Mouse (Mus musculus) left cerebral cortex, postnatal 25 days (tissue): ENCODE measurements at regions not wholly inside any gene's neighbourhood (a gene's known extent, or its start where the extent isn't known, plus 50 kb on each side); places are given as distances from the start of the nearest gene placed in this dataset.
"Not testable (repeated sequence)": the region's sequence is repeated elsewhere in the genome, so short reads cannot be mapped to it uniquely, and the experiment has no call there.

Experiments used
- DNase-seq, 2 experiments: peaks; one replicate each; pipeline ENCODE4 v3.0.0; 2022; ENCODE audit warnings: low spot score in 2 of 2, mixed read lengths in 1 of 2
- intact Hi-C: fragments of 180-260 bp; cut with DNase I; formaldehyde crosslinking; loops from one replicate; pipeline ENCODE4 v1.15.1; 2025

DNA sequence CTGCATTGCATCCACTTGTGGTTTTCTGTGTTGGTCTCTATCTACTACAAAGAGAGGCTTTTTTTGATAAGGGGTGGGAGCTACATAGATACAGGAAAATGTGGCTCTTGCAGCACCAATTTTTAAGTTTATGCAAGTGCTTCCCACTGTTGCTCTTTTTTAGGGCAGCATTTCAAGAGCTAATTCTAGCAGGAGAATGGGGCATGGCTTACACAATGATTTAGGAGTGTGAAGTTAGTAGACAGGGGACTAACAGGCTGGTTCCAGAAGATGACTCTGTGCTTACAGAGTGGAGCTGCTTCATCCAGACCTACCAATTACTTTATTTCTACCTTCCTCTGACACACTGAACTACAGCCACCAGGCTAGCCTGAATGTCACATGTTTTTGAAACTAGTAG is 125.9 kb upstream of the Nxpe4 start:
- intact Hi-C loops: loop anchor here (10.0 kb wide), 1 partner anchor 281 kb away; no protein-coding TSS in a partner anchor

DNA sequence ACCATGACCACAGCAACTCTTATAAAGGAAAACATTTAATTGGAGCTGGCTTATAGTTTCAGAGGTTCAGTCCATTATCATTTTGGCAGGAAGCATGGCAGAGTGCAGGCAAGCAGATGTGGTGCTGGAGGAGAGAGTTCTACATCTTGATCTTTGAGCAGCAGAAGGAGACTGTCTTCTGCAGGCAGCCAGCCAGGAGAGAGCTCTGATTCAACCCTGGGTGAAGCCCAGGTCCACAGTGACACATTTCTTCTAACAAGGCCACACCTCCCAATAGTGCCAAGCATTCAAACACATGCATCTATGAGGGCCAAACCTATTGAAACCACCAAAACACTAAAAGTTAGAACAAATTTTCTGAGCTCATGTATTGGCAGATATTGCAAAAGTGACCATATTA is 117.0 kb upstream of the Nxpe4 start:
- no peak for DNase-seq
- intact Hi-C loops: no loop called here

More for the DNA sequence above, 125.9 kb upstream of the Nxpe4 start:
- peak in 1 of 2 experiments; percentile 67 for DNase-seq

DNA sequence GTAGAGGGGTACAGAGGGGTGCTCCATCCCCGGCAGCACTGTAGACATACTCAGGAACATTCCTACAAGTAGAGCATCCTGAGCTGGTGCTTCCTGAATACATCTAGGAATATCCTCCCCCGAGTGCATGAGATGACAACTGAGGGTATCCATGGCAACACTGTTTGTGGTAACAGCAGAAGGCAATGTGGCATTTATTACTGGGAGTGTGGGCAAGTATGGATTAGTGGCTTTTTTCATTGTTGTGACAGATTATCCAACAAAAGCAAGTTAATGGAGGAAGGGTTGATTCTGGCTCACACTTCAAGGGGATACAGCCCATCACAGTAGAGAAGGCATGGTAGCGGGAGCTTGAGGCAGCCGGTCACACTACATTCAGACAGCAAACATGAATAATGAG is 114.0 kb upstream of the Nxpe4 start:
- intact Hi-C loops: no loop called here
- peak in 1 of 2 experiments; percentile 77 for DNase-seq

DNA sequence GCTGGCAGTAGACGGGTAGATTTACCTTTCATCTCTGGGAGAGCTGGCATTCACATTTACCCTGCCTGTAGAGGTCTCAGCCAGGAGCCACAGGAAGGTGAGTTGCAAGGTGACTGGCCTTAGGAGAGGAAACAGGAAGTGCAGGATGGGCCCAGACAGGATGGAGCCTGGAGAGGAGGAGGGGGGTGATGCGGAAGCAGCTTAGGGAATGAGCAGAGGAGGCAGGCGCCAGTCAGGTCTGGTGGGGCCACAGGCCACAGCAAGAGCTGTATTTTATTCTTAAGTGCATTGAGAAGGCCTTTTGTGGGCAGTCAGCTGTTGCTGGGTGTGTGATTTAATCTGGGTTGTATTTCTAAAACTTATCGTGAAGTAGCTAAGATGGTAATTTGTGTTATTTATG is 108.2 kb upstream of the Nxpe4 start:
- intact Hi-C loops: no loop called here
- no peak for DNase-seq

DNA sequence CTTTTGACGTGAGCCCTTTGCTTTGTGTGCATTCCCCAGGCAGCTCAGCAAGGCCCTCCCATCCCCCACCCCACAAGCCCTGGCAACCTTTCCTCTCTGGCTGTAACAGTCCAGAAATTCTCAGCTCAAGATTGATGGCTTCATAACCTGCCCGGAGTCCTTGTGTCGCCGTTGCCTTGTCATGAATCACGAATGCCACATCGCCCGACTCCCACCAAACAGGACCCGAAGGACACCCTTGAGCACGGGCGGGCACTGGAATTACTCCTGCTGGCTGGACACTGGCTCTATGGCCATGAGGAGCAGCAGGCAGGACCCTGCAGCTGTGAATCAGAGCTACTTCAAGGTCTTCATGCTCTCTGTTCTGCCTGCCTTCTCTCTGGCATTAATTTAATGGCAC is 106.6 kb upstream of the Nxpe4 start:
- no peak for DNase-seq
- intact Hi-C loops: no loop called here

DNA sequence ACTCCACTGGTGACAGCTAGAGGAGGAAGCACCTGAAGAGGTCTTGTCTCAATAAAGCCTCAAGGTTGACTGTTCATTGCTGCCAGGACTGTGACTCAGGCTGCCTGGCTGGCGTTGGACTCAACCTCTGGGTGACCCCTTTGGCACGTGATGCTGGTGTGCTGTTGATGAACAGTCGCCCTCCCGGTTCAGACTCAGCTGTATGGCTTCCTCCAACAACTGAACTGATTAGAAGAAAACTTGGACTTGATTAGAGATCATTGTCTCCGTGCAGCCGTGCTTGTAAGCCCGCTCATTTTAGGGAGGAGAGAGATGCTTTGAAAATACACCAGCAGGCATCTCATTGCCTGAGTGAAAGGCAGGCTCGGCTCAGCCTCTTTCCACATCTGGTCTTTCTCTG is 103.2 kb upstream of the Nxpe4 start:
- intact Hi-C loops: no loop called here
- peak in 1 of 2 experiments; percentile 32 for DNase-seq

DNA sequence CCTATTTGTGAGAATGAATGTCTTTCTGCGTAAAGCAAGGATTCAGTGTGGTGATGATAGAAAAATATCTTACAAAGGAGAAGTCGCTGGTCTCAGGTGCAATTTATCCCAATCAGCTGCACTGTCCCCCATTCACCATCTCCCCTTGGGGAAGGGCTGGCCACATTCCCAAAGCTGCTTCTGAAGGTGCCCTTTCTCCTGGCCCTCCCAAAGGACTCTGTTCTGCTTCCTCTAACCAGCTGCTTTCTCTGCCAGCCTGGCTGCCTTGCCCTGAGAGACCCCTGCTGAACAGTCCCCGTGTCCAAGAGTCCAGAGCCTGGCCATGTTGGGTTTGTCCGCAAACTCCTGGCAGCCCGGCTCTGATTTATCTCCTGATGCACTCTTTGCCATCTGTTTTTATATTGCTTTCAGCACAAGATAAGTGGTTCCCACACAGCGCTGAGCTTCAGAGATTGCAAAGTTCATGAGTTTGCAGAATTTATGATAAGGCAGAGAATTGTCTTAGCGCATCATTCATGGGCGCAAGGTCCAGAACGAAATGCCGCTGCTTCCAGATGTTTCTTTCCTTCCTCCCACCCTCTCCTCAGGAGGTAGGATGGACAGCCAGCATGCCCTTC is 102.2 kb upstream of the Nxpe4 start:
- intact Hi-C loops: no loop called here
- DNase-seq: no peak

DNA sequence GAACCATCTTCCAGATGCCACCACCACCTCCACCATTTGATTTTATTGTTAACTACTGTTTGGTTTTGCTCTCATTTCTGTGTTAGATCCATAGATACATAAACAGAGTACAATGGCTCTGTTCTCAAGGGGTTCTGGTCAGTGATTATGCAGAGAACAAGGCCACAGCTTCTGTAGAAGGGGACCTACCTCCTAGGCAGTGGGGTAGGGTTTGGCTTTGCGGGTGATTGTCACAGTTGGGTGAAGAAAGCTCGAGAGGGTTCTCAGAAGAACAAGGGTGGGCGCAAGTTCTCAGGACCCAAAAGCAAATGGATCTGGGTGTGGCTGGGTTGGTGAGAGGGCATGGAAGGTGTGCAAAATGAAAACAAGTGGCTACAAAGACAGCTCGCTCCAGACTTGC is 100.8 kb upstream of the Nxpe4 start:
- no peak for DNase-seq
- intact Hi-C loops: no loop called here

DNA sequence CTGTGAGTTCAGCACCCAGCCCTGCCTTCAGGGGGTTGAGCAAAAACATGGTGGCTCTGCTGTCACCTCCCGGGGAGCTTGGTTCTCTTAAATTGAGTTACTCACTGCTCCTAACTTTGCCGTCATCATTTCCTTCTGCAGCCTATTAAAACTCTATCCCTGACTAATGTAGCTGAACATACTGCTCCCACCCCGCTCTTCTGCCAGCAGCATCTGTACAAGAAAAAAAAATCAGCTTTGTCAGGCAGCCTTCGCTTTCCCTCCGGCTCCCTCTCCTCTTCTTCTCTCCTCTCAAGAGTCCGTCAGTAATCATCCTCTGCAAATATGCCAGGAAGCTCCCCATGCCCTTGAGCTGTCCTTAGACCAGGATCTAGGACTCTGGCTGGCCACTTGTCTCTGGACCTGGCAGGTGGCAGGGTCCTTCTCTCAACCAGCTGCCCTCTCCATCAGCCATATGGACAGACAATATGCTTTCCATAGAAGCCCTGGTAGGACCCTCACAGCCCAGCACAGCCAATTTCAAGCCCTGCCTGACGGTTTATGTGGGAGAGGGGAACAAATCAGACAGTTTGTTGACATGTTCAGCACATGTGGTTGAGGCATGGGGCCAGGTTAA is 95.0 kb upstream of the Nxpe4 start:
- intact Hi-C loops: no loop called here
- DNase-seq: peak in 1 of 2 experiments; percentile 70

DNA sequence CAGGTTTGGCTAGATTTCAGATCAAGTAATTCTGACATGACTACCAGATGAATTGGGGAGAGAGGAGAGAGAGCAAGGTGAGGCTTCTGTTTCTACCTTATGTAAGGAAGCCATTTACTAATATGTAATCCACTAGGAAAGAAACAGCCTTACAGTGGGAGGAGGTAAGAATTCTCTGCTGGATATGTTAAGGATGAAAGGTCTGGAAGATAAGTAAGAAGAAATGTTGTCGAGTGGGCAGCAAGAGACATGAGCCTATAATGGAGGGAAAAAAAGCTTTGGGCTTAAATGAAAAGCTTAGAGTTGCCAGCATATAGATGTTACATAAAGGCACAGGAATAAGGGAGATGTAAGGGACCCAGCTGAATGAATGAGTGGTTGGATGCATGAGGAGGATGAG is 89.2 kb upstream of the Nxpe4 start:
- intact Hi-C loops: loop anchor here (1.0 to 5.0 kb wide), 6 partner anchors 21 to 344 kb away; no protein-coding TSS in a partner anchor
- peak in 1 of 2 experiments; percentile 87 for DNase-seq

DNA sequence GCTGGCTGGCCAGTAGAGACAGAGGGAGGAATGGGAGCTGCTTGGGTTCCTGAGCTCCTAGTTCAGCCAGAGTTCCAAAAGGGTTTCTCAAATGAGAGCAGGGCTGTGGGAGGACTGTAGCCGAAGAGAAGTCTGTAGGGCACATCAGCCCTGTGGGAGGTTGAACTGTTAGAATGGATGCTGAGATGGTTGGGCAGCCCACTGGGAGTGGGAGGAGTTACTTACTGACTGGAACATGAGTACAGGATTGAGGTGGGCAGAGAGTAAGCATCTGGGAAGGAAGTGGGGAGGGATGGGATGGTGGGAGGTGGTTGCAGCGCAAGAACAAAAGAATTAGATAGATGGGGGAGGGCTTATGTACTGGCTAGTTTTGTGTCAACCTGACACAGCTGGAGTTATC is 88.7 kb upstream of the Nxpe4 start:
- intact Hi-C loops: loop anchor here (2.0 to 5.0 kb wide), 5 partner anchors 44 to 344 kb away; no protein-coding TSS in a partner anchor
- DNase-seq: peak; percentile 50 to 95

DNA sequence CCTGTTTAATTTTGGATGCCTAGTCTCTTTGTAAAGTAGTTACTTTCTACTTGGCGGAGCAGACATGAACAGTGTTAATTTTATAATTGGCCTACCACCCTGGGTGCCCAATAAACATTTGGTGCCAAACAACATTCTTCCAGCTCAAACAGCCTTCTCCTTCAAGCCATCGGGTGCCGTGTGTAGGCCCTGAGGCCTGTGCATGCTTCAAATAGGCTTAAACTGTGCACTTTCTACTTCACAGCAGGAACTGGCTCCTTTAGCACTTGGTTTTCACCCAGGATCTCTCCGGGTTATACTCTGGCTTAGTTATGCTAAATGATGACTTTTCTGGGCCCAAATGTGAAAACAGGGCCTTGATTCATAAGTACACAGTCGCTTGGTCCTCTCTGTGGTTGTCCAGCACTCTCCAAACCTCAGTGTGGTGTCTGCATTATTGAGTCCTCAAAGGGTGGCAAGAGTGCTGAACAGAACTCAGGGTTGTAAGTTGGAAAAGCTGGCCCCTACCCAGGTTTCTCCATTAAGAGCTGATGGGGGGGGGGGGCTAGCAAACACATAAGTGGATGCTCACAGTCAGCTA is 86.1 kb upstream of the Nxpe4 start:
- DNase-seq: no peak
- intact Hi-C loops: no loop called here

DNA sequence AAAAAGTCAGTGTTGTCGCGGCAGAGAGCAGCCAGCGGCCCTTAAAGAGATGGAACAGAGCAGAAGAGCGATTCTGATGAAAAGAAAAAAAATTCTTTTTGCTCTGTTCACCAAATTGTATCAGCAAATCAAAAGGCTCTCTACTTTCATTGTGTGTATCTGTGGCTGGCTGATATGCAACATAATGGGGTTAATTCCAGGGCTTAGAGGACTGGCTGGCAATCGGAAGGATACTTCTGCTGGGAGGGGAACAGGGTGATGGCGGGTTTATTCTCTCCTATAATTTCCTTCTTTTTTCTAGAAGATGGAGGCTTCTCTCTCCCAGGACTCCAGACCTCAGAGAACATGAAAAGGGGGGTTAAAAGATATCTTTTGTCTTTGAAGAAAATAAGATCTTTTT is 79.4 kb upstream of the Nxpe4 start:
- no peak for DNase-seq
- intact Hi-C loops: no loop called here

DNA sequence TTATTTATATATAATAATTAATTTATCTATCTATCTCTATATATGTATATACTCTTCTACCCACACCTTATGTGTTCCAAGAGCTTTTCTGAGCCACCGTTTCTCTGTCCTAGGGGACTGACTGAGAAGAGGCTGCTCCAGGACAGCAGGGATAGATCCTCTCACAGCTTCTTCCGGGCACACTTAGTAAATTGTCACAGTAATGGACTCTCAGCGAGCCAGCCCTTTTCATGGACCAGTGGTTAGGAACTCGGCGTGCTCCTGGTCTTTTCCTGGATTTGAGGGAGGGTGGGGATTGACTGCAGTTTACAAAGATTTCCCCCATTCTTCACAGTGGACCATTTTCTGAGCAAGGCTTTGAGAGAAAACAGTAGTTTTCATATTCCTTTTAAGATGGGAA is 77.6 kb upstream of the Nxpe4 start:
- DNase-seq, intact Hi-C loops: not testable (repeated sequence)

DNA sequence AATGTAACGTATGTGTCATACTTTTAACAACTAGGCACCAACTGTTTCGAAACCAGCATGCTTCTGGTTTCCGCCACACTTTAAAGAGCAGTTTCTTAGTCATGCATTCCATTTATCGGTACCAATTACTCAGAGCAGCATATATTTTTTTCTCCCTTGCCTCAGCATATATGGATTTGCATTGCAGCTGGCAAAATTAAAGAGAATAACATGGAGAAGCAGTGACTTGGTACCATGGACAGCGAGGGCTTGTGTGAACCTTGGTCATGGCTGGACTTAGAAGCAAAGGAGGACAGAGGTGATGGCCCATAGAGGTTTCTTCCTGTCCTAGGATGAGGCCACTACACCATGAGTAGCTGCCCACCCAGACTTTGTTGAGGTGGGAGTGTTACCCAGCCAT is 72.2 kb upstream of the Nxpe4 start:
- DNase-seq: peak in 1 of 2 experiments; percentile 45
- intact Hi-C loops: no loop called here

DNA sequence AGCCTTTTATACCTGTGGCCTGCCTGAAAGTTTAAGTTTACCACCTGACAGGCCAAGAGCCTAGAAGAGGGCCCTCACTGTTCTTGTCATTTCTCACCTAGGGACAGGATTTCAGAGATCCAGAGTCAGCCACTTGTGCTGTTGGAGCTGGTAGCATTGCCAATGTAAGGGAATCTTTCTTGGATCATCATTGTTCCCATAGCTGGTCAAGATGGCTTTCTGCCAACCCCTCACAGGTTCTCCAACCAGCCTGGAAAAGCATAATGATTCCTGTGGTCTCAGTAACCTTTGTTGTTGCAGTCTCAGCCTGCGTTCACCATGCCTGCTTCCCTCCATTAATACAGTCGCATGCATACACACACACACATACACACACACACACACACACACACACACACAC is 67.1 kb upstream of the Nxpe4 start:
- intact Hi-C loops: no loop called here
- no peak for DNase-seq

DNA sequence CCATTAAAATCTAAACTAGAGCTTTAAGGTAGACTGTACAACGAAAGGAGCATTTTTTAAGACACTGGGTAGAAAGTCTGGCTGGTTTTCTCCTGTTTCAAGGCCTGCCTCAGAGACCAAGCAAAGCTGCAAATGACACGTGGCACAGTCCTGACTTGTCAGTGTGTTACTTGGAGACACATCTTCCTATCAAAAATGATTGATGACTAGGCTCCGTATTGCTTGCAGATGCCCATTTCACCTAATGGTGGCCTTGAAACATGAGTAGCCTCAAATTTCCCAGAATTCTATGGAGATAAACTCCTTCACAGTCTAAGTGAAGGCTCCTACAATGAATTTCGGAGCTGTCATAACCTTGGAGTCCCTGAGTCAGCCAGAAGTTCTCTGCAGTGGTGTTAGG is 62.0 kb upstream of the Nxpe4 start:
- intact Hi-C loops: no loop called here
- no peak for DNase-seq

DNA sequence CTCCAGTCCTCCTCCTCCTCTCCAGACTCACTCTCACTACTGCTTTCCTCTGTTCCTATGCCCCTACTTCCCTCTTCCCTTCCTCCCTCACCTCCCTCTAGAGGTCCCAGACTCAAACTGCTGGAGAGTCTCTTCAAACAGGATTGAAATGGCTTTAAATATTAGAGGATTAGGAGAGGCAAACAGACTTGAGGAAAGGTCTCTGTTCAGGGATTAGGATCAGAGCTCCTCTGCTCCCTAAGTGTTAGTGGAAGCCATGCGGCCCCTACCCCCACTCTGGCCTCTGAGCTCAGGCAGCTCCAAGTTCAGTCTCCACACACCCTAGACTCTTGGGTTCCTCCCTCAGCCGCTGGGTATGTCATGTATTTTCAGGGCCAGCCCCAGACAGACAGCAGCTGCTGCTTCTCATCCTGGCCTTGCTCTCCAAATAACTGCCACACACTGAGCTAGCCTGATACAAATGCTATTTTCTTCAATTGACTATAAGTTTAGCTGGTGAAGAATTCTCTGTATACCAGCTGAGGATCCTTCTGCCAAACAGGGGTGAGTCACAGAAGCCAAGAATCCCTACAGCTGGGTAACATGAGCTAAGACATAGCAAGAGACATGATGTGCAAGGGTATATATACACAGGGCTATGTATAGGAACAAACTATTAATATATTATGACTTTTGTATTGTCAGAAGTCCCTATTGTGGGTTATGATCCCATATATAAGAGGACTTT is 55.2 kb upstream of the Nxpe4 start:
- intact Hi-C loops: no loop called here
- peak in 1 of 2 experiments; percentile 70 for DNase-seq

DNA sequence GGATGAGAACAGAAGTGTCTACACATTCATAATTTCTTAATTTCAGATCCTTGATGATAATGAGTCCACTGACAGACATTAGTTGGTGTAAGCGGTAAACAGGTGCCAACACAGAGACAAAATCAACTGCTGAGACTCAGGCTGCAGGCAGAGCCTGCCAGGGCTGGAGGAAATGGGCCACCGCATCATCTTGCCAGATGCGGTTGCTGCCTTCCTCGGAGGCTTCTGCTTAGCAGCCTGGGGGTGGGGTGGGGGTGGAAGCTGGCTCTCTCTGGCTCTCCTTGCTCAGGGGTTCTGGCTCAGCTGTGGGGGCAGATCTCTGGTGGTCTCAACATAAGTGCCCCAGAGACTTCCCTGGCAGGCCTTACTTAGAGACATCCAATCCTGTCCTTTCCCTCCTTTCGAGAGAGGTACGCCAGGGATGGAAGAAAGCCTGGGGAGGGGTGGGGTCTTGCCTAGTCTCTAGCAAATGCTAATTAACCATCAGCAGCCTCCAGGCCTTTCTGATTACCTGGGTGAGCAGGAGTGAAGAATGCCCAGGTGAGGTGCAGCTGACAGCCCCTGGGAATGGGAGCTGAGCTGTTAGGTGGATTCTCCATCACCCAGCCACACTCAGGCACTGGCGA is 52.7 kb upstream of the Nxpe4 start:
- intact Hi-C loops: no loop called here
- peak in 1 of 2 experiments; percentile 69 for DNase-seq

DNA sequence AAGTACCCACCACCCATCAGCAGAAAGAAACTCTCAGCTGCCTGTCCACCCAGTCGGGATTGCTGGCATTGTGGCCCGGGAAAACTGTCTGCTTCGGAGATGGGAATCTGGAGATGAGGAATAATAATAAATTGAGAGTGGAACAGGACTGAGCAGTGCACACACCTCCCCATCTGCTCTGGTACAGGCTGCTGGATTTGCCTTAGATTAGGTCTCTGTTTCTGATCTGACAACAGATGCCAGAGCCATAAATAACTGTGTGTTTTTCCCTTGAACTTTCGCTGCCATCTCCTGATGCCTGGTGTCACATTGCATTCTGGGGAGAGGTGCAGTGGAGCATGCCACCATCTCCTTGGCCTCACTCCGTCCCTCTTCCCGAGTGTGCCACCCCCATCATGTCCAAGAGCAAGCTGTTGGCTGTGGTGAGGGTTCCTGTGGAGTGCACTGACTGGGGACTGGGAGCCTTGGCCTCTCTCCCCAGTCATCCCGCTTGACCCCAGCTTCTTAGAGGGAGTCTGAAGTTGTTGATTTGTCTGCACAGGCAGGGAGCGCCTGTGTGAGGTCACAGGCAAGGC is 50.4 kb upstream of the Nxpe4 start:
- intact Hi-C loops: no loop called here
- DNase-seq: peak in 1 of 2 experiments; percentile 23
